ENCODE assay signal across 16 mouse cellular contexts in genomic region chr1:156658676-156659075, GRCm38 (mm10). TPM values are rescaled to one million over a fixed set of nuclear protein-coding genes. Genes with fewer than 3 reads are reported as not detected.
DNase-seq lines count a peak whose midpoint lies in the region; ATAC-seq and TF ChIP-seq lines count a peak whose summit lies in the region.
"Had no signal": no experiment of that assay in that cellular context is flagged by ENCODE, and none has a peak within 500 bp of the region (broad histone marks: within the 10 kb centered on the region; RNA-seq: fewer than 3 reads in every experiment).

No protein-coding gene starts in this region.

- no peak overlapping the region for H3K9ac ChIP-seq in intestine, postnatal 0 days (ENCODE audit: low read depth, low read length)
- H3K9ac ChIP-seq: embryonic facial prominence, embryonic 13.5 days; heart, embryonic 15.5 days; intestine, embryonic 15.5 days; neural tube, embryonic 15.5 days had no signal

- no peak for DNase-seq in frontal cortex, postnatal 36 days (ENCODE audit: low spot score in 2 of 2)
- peak; percentile 57 for DNase-seq in 3T3-L1 (ENCODE audit: low read depth, low spot score)
- peak; percentile 59 for DNase-seq in adrenal gland, adult 8-10 months
- peak; percentile 80 for DNase-seq in cerebellum, adult 9-11 months
- DNase-seq in urinary bladder, adult 2 months (ENCODE audit: low spot score) = no peak
- no peak for DNase-seq in retina, postnatal 1 day
- DNase-seq: kidney, postnatal 4 days; right cerebral cortex, postnatal 25 days; thymus, postnatal 4 days had no signal

- H3K36me3 ChIP-seq in intestine, postnatal 0 days (ENCODE audit: control insufficient read depth, insufficient read depth) = peaks cover 4% of the 10 kb centered on the region; the same call in 1 of the 2 replicates
- H3K36me3 ChIP-seq: heart, embryonic 15.5 days; intestine, embryonic 15.5 days; neural tube, embryonic 15.5 days had no signal

- WGBS in intestine, postnatal 0 days = 86% methylated on average over 5 of the region's 5 CpGs

- no peaks in the 10 kb centered on the region for H3K4me1 ChIP-seq in intestine, postnatal 0 days (replicated peaks; ENCODE audit: control insufficient read depth, insufficient read depth, low read length)
- H3K4me1 ChIP-seq: neural tube, embryonic 15.5 days had no signal

- no peak for TF ChIP-seq CTCF in intestine, postnatal 0 days (IDR thresholded peaks at IDR 0.05; ENCODE audit: low read depth)

- no peak overlapping the region for H3K27ac ChIP-seq in intestine, postnatal 0 days (ENCODE audit: low read depth, low read length)
- H3K27ac ChIP-seq: embryonic facial prominence, embryonic 13.5 days; heart, embryonic 15.5 days; intestine, embryonic 15.5 days; macrophage; neural tube, embryonic 15.5 days had no signal

- no peak overlapping the region for H3K4me3 ChIP-seq in intestine, postnatal 0 days (ENCODE audit: low read depth, low read length)
- H3K4me3 ChIP-seq: embryonic facial prominence, embryonic 13.5 days; heart, embryonic 15.5 days; intestine, embryonic 15.5 days; neural tube, embryonic 15.5 days had no signal

- no peaks in the 10 kb centered on the region for H3K27me3 ChIP-seq in intestine, postnatal 0 days (replicated peaks; ENCODE audit: control insufficient read depth, insufficient read depth, low read length)
- H3K27me3 ChIP-seq: embryonic facial prominence, embryonic 13.5 days; heart, embryonic 15.5 days; intestine, embryonic 15.5 days; neural tube, embryonic 15.5 days had no signal

- no peaks in the 10 kb centered on the region for H3K9me3 ChIP-seq in intestine, postnatal 0 days (ENCODE audit: control insufficient read depth)
- H3K9me3 ChIP-seq: embryonic facial prominence, embryonic 13.5 days; heart, embryonic 15.5 days; intestine, embryonic 15.5 days; neural tube, embryonic 15.5 days had no signal

- no peak overlapping the region for H3K4me2 ChIP-seq in intestine, postnatal 0 days (replicated peaks; ENCODE audit: low read depth)
- H3K4me2 ChIP-seq: embryonic facial prominence, embryonic 13.5 days; heart, embryonic 15.5 days; intestine, embryonic 15.5 days; neural tube, embryonic 15.5 days had no signal

- ATAC-seq in frontal cortex, adult (ENCODE audit: low TSS enrichment) = 0 out of 2 replicates have a peak, but pooled peaks have one; percentile 28
- no peak for ATAC-seq in intestine, postnatal 0 days
- ATAC-seq: intestine, embryonic 15.5 days had no signal

RNA-seq across cellular contexts. Expression of gene Tor3a, which starts 15.5 kb away (rescaled TPM):
- total RNA-seq in adrenal gland, adult 8-10 months (2022) = 10 to 100 TPM; 17.9 to 27.9 (median 24.4) TPM
- 5.8 and 7.1 TPM in 2 replicates for polyA plus RNA-seq in intestine, postnatal 0 days (2015; fragmentation: Nextera tagmentation; extraction: Ambion mirVana)
- 21.3 and 24.3 TPM in 2 replicates for polyA plus RNA-seq in urinary bladder, adult 2 months (2012; rRNA removed)

Comparison
In these comparisons a context has a peak if more than half of its experiments do, and no peak if none do; other contexts are left out.
1. DNase-seq: peak in 3T3-L1 (single experiment), adrenal gland, adult 8-10 months (single experiment) and cerebellum, adult 9-11 months (single experiment); none in frontal cortex, postnatal 36 days (0 of 2), urinary bladder, adult 2 months (single experiment) and retina, postnatal 1 day (single experiment).